Mouse (Mus musculus) skeletal muscle tissue, adult 2 months (tissue): ENCODE measurements around the gene Foxl2.

Experiments
- DNase-seq: peaks from one replicate; pipeline ENCODE4 v3.0.0-alpha.2; 2012; ENCODE audit warnings: low read depth, low spot score

Gene Foxl2

GRCm38 (mm10) chr9:98955103-98955715, at the start of gene Foxl2:
TSS of gene Foxl2 (plus strand) at chr9:98955288.
- DNase-seq: no peak

- no peak for DNase-seq
Observed at GRCm38 (mm10) chr9:98920629-98921523, 34.2 kb upstream of the Foxl2 start.

GRCm38 (mm10) chr9:98923119-98923518, 32.0 kb upstream of the Foxl2 start:
- no peak for DNase-seq

GRCm38 (mm10) chr9:98924183-98924582, 30.9 kb upstream of the Foxl2 start:
- no peak for DNase-seq

GRCm38 (mm10) chr9:98929496-98929895, 25.6 kb upstream of the Foxl2 start:
- DNase-seq: no peak

- DNase-seq: no peak
Observed at GRCm38 (mm10) chr9:98932931-98933330, 22.2 kb upstream of the Foxl2 start.

- DNase-seq: no peak
Observed at GRCm38 (mm10) chr9:98935190-98935909, 19.7 kb upstream of the Foxl2 start.

- no peak for DNase-seq
Observed at GRCm38 (mm10) chr9:98939290-98939689, 15.8 kb upstream of the Foxl2 start.

GRCm38 (mm10) chr9:98952171-98953050, 2.7 kb upstream of the Foxl2 start:
- DNase-seq: no peak

GRCm38 (mm10) chr9:98953291-98953690, 1.8 kb upstream of the Foxl2 start:
- no peak for DNase-seq

GRCm38 (mm10) chr9:98953830-98954229, 1.3 kb upstream of the Foxl2 start:
- DNase-seq: no peak

- DNase-seq: no peak
Observed at GRCm38 (mm10) chr9:98954391-98955102, 541 bp upstream of the Foxl2 start.

- no peak for DNase-seq
Observed at GRCm38 (mm10) chr9:98955716-98956224, 682 bp downstream of the Foxl2 start.

GRCm38 (mm10) chr9:98956591-98957381, 1.7 kb downstream of the Foxl2 start:
- no peak for DNase-seq

- no peak for DNase-seq
Observed at GRCm38 (mm10) chr9:98957751-98958351, 2.8 kb downstream of the Foxl2 start.

- no peak for DNase-seq
Observed at GRCm38 (mm10) chr9:98958628-98959027, 3.5 kb downstream of the Foxl2 start.

GRCm38 (mm10) chr9:98959851-98960250, 4.8 kb downstream of the Foxl2 start:
- no peak for DNase-seq

GRCm38 (mm10) chr9:98960348-98960747, 5.3 kb downstream of the Foxl2 start:
- no peak for DNase-seq
